Mouse (Mus musculus): ENCODE measurements around the gene Clic1.

The Clic1 gene

DNA sequence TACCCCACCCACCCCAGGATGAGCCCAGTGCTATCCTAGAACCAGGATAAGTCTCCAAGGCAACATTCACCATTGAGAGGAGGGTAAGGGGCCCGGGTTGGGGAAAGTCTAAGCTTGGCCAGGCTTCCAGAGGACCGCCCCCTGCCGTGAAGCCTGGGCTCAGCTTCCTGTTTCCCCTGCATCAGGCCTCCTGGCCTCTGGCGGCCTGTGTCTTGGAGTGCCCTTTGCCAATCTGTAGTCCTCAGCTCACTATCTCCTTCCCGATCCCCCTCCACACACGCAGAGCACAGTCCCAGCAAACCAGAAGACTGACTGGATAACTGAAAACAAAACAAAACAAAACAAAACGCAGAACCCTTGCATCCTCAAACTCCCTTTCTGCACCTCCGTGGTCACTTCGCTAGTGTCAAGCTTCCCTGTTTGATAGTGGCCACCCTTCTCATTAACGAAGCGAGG, at the start of gene Clic1:
Gene Clic1 (plus strand): TSS at position 406 of the 456 bp plus-strand sequence.
- in situ Hi-C loops (cut with MboI; ENCODE audit: low pct_unique_long_range_greater_than_20kb in 1 of 2, low sequenced_read_pairs in 2 of 2, unreplicated experiment in 1 of 2) = no loop called here

DNA sequence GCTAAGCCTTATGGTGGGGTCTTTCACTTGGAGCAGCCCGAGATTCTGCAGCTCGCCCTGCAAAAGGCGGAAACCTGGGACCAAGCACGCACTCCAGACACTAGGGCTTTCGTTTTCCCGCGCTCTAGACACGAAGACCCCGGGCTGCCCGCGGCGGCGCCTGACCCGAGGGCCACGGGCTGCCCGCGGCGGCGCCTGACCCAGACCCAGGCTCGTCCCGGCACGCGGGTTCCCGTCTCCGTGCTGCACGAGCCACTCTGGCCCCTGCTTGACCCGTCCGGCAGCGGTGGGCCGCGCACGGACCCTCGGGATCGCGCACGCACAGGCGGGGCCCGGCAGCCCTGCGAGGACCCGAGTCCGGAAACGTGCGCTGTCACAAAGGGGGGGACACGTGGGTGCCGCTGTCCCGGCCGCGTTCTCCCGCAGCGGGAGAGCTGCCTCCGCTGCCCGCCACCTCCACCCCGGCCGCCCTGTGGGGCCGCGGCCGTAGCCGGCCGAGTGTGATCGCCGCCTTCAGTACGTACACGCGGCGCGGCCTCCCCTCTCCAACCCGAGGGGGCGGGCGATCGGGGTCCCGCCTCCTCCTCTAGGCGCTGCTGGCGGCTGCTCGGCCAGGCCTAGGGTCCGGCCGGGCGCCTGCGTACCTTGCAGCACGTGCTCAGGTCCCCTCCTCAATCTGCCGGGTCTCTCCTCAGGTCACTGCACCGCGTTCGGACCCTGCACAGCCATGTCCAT, 48.9 kb upstream of the Clic1 start, which contains the start of gene Vars:
Gene Vars (plus strand): TSS at position 271 of the 735 bp plus-strand sequence.
- in situ Hi-C loops (cut with MboI; ENCODE audit: low pct_unique_long_range_greater_than_20kb in 1 of 2, low sequenced_read_pairs in 2 of 2, unreplicated experiment in 1 of 2) = loop anchor here in 1 of 2 experiments (10.0 kb wide), 1 partner anchor 114 kb away; the partner anchor contains the start of gene Ly6g5b

DNA sequence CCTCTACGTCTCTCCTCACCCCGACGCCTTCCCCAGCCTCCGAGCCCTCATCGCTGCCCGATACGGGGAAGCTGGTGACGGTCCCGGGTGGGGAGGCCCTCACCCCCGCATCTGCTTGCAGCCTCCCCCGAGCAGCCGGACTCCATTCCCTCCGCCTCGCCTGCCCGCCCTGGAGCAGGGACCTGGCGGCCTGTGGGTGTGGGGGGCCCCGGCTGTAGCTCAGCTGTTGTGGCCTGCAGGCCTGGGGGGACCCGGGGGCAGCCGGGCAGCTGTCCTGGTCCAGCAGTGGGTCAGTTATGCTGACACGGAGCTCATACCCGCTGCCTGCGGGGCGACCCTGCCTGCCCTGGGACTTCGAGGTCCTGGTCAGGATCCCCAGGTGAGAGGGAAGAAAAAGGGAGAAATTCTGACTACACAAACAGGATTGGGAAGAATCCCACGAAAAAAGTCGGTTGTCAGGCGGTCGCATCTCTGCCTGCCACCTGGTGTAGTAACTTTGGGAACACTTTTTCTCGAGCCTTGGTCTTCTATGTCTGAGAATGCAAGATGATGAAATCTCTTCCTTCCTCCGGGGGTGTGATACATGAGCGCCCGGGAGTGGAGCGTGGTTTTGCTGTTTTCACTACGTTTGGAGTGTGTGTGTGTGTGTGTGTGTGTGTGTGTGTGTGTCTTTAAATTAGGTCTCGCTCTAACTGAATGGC, 48.2 kb upstream of the Clic1 start:
- in situ Hi-C loops (cut with MboI; ENCODE audit: low pct_unique_long_range_greater_than_20kb in 1 of 2, low sequenced_read_pairs in 2 of 2, unreplicated experiment in 1 of 2) = loop anchor here in 1 of 2 experiments (10.0 kb wide), 1 partner anchor 113 kb away; the partner anchor contains the start of gene Ly6g5b

- in situ Hi-C loops (cut with MboI; ENCODE audit: low pct_unique_long_range_greater_than_20kb in 1 of 2, low sequenced_read_pairs in 2 of 2, unreplicated experiment in 1 of 2) = loop anchor here in 1 of 2 experiments (10.0 kb wide), 1 partner anchor 112 kb away; the partner anchor contains the start of gene Ly6g5b
These were observed 47.5 kb upstream of the Clic1 start for GRCm38 (mm10) chr17:35002153-35002865.

GRCm38 (mm10) chr17:35003022-35003838, 46.5 kb upstream of the Clic1 start:
- in situ Hi-C loops (cut with MboI; ENCODE audit: low pct_unique_long_range_greater_than_20kb in 1 of 2, low sequenced_read_pairs in 2 of 2, unreplicated experiment in 1 of 2) = loop anchor here in 1 of 2 experiments (10.0 kb wide), 1 partner anchor 112 kb away; the partner anchor contains the start of gene Ly6g5b

- in situ Hi-C loops (cut with MboI; ENCODE audit: low pct_unique_long_range_greater_than_20kb in 1 of 2, low sequenced_read_pairs in 2 of 2, unreplicated experiment in 1 of 2) = loop anchor here in 1 of 2 experiments (10.0 kb wide), 1 partner anchor 111 kb away; the partner anchor contains the start of gene Ly6g5b
These were observed 45.6 kb upstream of the Clic1 start for GRCm38 (mm10) chr17:35004075-35004717.

- in situ Hi-C loops (cut with MboI; ENCODE audit: low pct_unique_long_range_greater_than_20kb in 1 of 2, low sequenced_read_pairs in 2 of 2, unreplicated experiment in 1 of 2) = loop anchor here in 1 of 2 experiments (10.0 kb wide), 1 partner anchor 110 kb away; the partner anchor contains the start of gene Ly6g5b
These were observed 44.6 kb upstream of the Clic1 start for GRCm38 (mm10) chr17:35005158-35005557.

DNA sequence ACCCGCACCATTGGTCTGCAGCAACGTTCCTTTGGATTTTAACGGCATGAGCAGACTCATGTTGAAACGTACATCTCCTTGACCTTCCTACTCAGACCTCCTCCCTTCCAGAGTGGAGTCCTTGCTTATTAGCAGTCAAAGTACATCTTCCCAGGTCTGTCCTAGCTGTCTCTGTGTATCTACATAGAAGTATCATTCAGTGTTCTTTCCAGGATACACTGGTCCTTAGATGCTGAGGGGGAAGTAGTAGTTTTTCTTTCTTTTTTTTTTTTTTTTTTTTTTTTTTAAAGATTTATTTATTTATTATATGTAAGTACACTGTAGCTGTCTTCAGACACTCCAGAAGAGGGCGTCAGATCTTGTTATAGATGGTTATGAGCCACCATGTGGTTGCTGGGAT, 43.9 kb upstream of the Clic1 start:
- in situ Hi-C loops (cut with MboI; ENCODE audit: low pct_unique_long_range_greater_than_20kb in 1 of 2, low sequenced_read_pairs in 2 of 2, unreplicated experiment in 1 of 2) = loop anchor here in 1 of 2 experiments (10.0 kb wide), 1 partner anchor 109 kb away; the partner anchor contains the start of gene Ly6g5b

DNA sequence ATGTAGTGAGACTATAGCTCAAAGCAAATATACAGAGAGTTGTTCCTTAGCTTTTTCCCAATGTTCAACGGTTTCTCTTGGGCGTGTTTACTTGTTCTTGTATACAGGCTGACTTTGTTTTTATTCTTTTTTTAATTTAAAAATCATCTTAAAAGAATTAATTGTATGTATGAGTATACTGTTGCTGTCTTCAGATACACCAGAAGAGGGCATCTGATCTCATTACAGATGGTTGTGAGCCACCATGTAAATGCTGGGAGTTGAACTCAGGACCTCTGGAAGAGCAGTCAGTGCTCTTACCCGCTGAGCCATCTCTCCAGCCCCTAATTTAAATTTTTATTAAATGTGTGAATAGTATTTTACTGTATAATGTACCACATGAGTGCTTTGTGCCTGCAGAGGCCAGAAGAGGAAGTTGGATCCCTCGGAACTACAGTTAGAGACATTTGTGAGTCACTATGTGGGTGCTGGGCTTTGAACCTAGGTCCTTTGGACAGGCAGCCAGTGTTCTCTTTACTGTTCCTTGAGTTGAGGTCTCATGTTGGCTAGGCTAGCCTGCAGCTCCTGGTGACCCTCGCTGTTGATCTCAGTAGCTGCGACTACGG, 42.3 kb upstream of the Clic1 start:
- in situ Hi-C loops (cut with MboI; ENCODE audit: low pct_unique_long_range_greater_than_20kb in 1 of 2, low sequenced_read_pairs in 2 of 2, unreplicated experiment in 1 of 2) = loop anchor here in 1 of 2 experiments (10.0 kb wide), 1 partner anchor 107 kb away; the partner anchor contains the start of gene Ly6g5b

- in situ Hi-C loops (cut with MboI; ENCODE audit: low pct_unique_long_range_greater_than_20kb in 1 of 2, low sequenced_read_pairs in 2 of 2, unreplicated experiment in 1 of 2) = loop anchor here in 1 of 2 experiments (10.0 kb wide), 1 partner anchor 105 kb away; the partner anchor contains the start of gene Ly6g5b
These were observed 40.2 kb upstream of the Clic1 start for GRCm38 (mm10) chr17:35009586-35009985.

GRCm38 (mm10) chr17:35011440-35011839, 38.3 kb upstream of the Clic1 start:
- in situ Hi-C loops (cut with MboI; ENCODE audit: low pct_unique_long_range_greater_than_20kb in 1 of 2, low sequenced_read_pairs in 2 of 2, unreplicated experiment in 1 of 2) = loop anchor here in 1 of 2 experiments (10.0 kb wide), 1 partner anchor 133 kb away; no protein-coding TSS in a partner anchor

DNA sequence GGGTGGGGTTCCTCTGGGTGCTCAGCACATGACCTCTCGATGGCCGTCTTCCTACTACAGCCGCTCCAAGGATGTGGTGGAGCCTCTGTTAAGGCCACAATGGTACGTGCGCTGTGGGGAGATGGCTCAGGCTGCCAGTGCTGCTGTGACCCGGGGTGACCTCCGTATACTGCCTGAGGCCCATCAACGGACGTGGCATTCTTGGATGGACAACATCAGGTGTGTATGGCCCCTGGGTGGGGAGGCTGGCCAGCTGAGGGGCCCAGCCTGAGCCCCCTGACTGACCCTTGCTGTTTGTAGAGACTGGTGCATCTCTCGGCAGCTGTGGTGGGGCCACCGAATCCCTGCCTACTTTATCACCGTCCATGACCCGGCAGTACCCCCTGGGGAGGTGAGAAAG, 37.3 kb upstream of the Clic1 start:
- in situ Hi-C loops (cut with MboI; ENCODE audit: low pct_unique_long_range_greater_than_20kb in 1 of 2, low sequenced_read_pairs in 2 of 2, unreplicated experiment in 1 of 2) = loop anchor here in 1 of 2 experiments (10.0 kb wide), 1 partner anchor 132 kb away; no protein-coding TSS in a partner anchor

DNA sequence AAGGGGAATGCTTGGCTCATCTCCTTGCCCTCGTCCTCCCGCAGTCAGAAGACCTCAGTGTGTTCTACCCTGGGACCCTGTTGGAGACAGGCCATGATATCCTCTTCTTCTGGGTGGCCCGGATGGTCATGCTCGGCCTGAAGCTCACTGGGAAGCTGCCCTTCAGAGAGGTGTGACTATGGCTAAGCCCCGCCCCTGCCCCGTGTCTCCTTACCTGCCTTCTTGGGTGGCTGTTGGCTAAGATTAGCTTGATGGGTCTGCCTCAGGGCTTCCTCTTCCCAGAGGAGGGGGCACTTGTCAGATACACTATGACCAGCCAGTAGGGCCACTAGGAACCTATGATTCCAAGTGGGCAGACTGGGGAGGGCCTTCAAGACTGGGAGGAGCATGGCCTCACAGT, 36.5 kb upstream of the Clic1 start:
- in situ Hi-C loops (cut with MboI; ENCODE audit: low pct_unique_long_range_greater_than_20kb in 1 of 2, low sequenced_read_pairs in 2 of 2, unreplicated experiment in 1 of 2) = loop anchor here in 1 of 2 experiments (10.0 kb wide), 1 partner anchor 132 kb away; no protein-coding TSS in a partner anchor

GRCm38 (mm10) chr17:35015296-35015695, 34.5 kb upstream of the Clic1 start:
- in situ Hi-C loops (cut with MboI; ENCODE audit: low pct_unique_long_range_greater_than_20kb in 1 of 2, low sequenced_read_pairs in 2 of 2, unreplicated experiment in 1 of 2) = loop anchor here in 1 of 2 experiments (10.0 kb wide), 1 partner anchor 130 kb away; no protein-coding TSS in a partner anchor

DNA sequence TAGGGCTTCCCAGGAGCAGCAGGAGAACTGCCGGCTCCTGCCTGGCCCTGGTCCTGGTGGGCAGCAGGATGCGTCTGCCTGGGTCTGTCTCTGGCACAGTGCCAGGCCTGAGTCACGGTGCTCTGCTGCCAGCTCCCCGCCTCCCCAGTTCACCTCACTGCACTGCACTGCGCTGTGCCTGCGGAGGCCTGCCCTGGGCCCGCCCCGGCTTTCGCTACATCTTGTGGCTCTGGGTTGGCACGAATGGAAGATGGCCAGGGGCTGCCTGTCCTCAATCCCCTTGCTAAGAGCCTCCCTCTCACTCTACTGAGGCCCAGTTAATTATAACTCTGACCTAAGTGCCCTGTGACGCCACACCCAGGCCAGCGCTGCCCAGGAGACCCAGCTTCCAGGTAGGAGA, 33.4 kb upstream of the Clic1 start, which contains the start of gene Vwa7:
Gene Vwa7 (plus strand): TSS at position 204 of the 400 bp plus-strand sequence.
- in situ Hi-C loops (cut with MboI; ENCODE audit: low pct_unique_long_range_greater_than_20kb in 1 of 2, low sequenced_read_pairs in 2 of 2, unreplicated experiment in 1 of 2) = loop anchor here in 1 of 2 experiments (10.0 kb wide), 1 partner anchor 128 kb away; no protein-coding TSS in a partner anchor

Measured in mouse embryonic stem cell (cell line).